Mouse (Mus musculus) T-helper 1 cell (primary cell): ENCODE results near the gene Gm21830.
"Not testable (repeated sequence)": the region's sequence is repeated elsewhere in the genome, so short reads cannot be mapped to it uniquely, and the experiment has no call there.

ENCODE experiments used
- in situ Hi-C: fragments of 300-600 bp; cut with MboI, MseI; formaldehyde crosslinking; loops from one replicate; pipeline ENCODE4 v1.15.1; 2025; ENCODE audit warnings: high pct_unique_total_duplicates

The Gm21830 gene

DNA sequence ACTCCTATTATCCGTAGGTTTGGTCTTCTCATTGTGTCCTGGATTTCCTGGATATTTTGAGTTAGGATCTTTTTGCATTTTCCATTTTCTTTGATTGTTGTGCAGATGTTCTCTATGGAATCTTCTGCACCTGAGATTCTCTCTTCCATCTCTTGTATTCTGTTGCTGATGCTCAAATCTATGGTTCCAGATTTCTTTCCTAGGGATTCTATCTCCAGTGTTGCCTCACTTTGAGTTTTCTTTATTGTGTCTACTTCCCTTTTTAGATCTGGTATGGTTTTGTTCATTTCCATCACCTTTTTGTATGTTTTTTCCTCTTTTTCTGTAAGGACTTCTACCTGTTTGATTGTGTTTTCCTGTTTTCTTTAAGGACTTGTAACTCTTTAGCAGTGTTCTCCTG, at the start of gene Gm21830:
TSS of gene Gm21830 (plus strand) at position 301 of the 400 bp plus-strand sequence.
- in situ Hi-C loops = not testable (repeated sequence)

- in situ Hi-C loops = no loop called here
Measured at GRCm38 (mm10) chr2:67364506-67364905, 49.0 kb upstream of the Gm21830 start.

GRCm38 (mm10) chr2:67378504-67378903, 35.0 kb upstream of the Gm21830 start:
- in situ Hi-C loops = no loop called here

DNA sequence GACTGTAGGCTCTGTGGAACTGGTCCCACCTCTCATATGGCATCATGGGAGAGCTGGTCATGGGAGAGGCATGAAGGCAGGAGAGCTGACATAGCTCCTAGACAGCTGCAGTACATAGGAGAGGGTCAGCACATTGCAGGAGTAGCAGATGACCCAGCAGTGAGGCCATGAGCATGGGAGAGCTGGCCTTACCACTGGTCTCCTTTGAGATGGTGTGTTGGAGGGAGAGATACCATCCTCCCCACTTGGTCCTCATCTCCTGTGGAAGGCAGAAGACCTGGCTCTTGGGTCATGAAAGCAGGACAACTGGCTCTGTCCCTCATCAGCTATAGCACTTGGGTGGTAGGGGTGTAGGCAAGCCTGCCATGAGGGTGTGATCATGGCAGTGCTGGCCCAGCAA, 7.3 kb downstream of the Gm21830 start:
- in situ Hi-C loops = no loop called here

DNA sequence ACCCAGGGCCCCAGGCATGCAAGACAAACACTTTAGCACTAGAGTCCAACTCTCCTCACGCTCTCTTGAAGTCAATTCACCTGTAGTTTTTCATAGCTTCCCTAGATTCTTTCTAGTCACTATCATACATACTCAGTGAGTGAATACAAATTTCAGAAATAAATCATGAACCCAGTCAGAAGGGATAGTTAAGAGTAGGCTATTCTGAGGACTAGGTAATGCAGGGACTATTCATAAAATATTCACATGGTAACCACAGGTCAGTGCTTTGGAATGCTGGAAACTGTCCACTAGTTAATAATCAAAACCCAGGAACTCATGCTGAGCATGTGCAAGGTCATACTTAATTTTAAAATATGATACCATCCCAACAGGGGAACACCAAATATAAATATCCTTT, 9.3 kb downstream of the Gm21830 start:
- in situ Hi-C loops = no loop called here

DNA sequence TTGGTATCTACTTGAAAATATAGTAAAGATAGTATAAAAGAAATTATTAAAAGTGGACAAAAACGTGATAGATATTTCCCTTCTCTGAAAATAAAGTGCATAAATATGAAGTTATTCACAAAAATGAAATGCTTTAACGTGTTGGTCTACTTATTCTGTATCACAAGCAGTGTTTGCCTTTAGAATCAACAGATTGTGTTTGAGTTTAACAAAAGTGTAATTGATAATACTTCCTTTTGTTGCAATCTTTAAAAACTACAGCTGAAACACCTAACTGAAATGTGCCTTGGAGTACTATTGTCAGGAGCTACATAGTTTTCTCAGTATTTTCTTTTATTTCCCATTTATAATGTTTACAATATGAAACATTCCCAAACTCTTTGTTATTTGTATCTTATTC, 19.6 kb downstream of the Gm21830 start, which contains the start of gene Gm26727:
TSS of gene Gm26727 (minus strand) at position 101 of the 400 bp plus-strand sequence.
- in situ Hi-C loops = loop anchor here (25.0 kb wide), 1 partner anchor 946 kb away; no protein-coding TSS in a partner anchor

DNA sequence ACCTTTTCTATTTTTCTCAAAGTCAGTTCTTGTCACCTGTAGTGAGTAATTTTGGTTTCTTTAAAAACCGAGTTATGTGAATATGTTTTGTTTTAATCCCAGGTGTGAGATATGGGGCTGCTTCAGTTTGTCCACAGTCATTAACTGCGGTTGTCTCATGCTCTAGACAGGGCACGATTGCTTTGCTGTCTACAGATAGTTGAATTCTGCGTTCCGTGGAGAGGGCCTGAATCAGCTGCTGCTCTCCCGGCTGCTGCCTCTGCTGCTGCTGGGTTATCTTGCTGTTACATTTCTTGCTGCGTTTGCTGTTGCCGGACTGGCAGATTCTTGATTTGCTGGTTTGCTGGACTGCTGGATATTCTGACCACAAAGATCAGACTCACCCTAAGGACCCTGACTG, 24.8 kb downstream of the Gm21830 start:
- in situ Hi-C loops = loop anchor here (25.0 kb wide), 1 partner anchor 951 kb away; no protein-coding TSS in a partner anchor

DNA sequence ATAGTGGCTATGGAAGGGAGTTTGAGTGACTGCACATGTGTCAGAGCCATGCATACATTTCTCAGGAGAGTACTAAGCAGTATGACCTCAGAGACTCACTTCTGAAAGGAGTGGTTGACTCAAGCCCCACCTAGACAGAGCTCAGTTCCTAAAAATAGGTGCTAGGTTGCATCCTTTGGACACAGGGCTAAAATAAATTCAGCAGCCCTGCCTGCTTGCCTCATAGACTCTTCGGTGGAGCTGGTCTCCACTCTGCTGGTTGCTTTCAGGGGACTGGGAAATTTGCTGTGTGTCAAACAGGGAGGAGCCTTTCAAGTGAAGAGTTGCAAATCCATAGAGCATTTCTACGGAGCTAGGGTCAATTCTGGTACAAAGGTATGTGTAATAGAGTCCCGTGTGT, 32.3 kb downstream of the Gm21830 start, which contains the start of gene Xirp2:
TSS of gene Xirp2 (plus strand) at position 223 of the 400 bp plus-strand sequence.
- in situ Hi-C loops = loop anchor here (25.0 kb wide), 1 partner anchor 958 kb away; no protein-coding TSS in a partner anchor

GRCm38 (mm10) chr2:67446772-67447171, 33.2 kb downstream of the Gm21830 start:
- in situ Hi-C loops = loop anchor here (25.0 kb wide), 1 partner anchor 959 kb away; no protein-coding TSS in a partner anchor

DNA sequence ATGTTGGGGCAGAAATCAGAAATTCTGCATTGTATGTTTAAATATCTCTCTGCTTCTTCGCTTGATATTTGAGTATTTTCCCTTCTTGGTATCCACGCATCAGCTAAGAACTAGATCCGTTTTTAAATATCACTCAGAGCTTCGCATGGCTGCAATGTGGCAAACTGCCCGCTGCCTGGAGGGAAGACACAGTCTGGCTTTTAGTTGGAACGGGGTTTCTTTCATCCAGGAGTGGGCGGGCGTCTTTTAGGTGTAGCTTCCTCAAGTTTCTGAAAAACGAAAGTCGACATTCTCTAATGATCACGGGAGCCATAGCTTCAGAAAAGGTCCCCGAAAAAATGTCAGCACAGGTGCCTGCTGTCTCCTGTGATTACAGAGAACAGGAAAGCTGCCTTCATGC, 33.7 kb downstream of the Gm21830 start:
- in situ Hi-C loops = loop anchor here (25.0 kb wide), 1 partner anchor 960 kb away; no protein-coding TSS in a partner anchor

- in situ Hi-C loops = no loop called here
Measured at GRCm38 (mm10) chr2:67460857-67461256, 47.3 kb downstream of the Gm21830 start.

DNA sequence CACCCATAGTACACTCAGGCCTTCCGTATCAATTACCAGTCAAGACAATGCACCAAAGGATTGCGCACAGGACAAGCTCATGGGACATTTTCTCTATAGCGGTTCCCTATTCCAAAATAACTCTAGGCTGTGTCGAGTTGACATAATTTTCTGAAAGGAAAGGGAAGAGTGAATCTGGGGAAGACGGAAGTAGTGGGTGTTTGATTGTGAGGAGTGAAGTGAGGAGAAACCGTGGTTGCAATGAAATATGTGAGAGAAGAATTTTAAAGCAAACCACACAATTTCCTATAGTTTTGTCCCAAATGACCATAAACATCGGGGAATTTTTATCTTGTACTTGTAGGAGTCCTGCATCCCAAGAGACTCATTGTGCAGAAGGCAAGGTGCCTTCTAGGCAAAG, 53.5 kb downstream of the Gm21830 start:
- in situ Hi-C loops = no loop called here

GRCm38 (mm10) chr2:67470030-67470429, 56.5 kb downstream of the Gm21830 start:
- in situ Hi-C loops = not testable (repeated sequence)

GRCm38 (mm10) chr2:67477753-67478152, 64.2 kb downstream of the Gm21830 start:
- in situ Hi-C loops = no loop called here

- in situ Hi-C loops = no loop called here
Measured at GRCm38 (mm10) chr2:67481051-67481450, 67.5 kb downstream of the Gm21830 start.
